Mouse (Mus musculus): ENCODE results near the gene Rsph14.

Gene Rsph14

GRCm38 (mm10) chr10:75058761-75059395, 26.5 kb upstream of the Rsph14 start:
- ChIA-PET CTCF (interaction anchor here (0.6 to 6.6 kb wide), 20 partner anchors 11 to 1377 kb away, joined by 3 to 68 read pairs (median 4); partner anchors contain the start of gene Rab36 (in 1 of the 4)), POLR2A (interaction anchor here (0.6 to 2.7 kb wide), 17 partner anchors 9 to 1836 kb away, joined by 3 to 14 read pairs (median 4); partner anchors contain the start of gene Rsph14 (in 1 of the 4))

GRCm38 (mm10) chr10:75058336-75058735, 25.9 kb upstream of the Rsph14 start:
- ChIA-PET CTCF (interaction anchor here (0.6 to 6.6 kb wide), 8 partner anchors 57 to 793 kb away, joined by 3 to 68 read pairs (median 16); no protein-coding TSS in a partner anchor), POLR2A (interaction anchor here (0.6 to 2.7 kb wide), 8 partner anchors 12 to 874 kb away, joined by 3 to 14 read pairs (median 4); partner anchors contain the start of gene Chchd10 (in 1 of the 4))

- ChIA-PET CTCF (interaction anchor here in 3 of 4 experiments (1.0 to 6.6 kb wide), 3 partner anchors 95 kb away, joined by 3 to 68 read pairs (median 58); no protein-coding TSS in a partner anchor), POLR2A (interaction anchor here in 2 of 4 experiments (0.8 to 1.4 kb wide), 4 partner anchors 58 to 593 kb away, joined by 3 to 4 read pairs (median 3); no protein-coding TSS in a partner anchor)
Measured at GRCm38 (mm10) chr10:75056255-75056654, 23.9 kb upstream of the Rsph14 start.

GRCm38 (mm10) chr10:75055672-75056071, 23.3 kb upstream of the Rsph14 start:
- ChIA-PET POLR2A (interaction anchor here in 2 of 4 experiments (0.9 to 1.4 kb wide), 3 partner anchors 93 to 593 kb away, joined by 3 to 4 read pairs (median 3); no protein-coding TSS in a partner anchor), CTCF (interaction anchor here in 3 of 4 experiments (1.0 to 6.6 kb wide), 3 partner anchors 95 to 96 kb away, joined by 3 to 68 read pairs (median 58); no protein-coding TSS in a partner anchor)

- ChIA-PET POLR2A (interaction anchor here in 1 of 4 experiments (0.7 kb wide), 1 partner anchor 21 kb away, joined by 3 read pairs; no protein-coding TSS in a partner anchor), CTCF (no interaction called here)
Measured at GRCm38 (mm10) chr10:75054125-75054524, 21.7 kb upstream of the Rsph14 start.

- CTCF ChIA-PET, result no interaction called here
- POLR2A ChIA-PET, result interaction anchor here in 1 of 4 experiments (0.7 kb wide), 1 partner anchor 20 kb away, joined by 3 read pairs; no protein-coding TSS in a partner anchor
Measured at GRCm38 (mm10) chr10:75053655-75054054, 21.3 kb upstream of the Rsph14 start.

- ChIA-PET CTCF (interaction anchor here in 2 of 4 experiments (0.9 kb wide), 2 partner anchors 98 to 99 kb away, joined by 3 to 4 read pairs; no protein-coding TSS in a partner anchor), POLR2A (no interaction called here)
Measured at GRCm38 (mm10) chr10:75052902-75053301, 20.5 kb upstream of the Rsph14 start.

GRCm38 (mm10) chr10:75051364-75052074, 19.1 kb upstream of the Rsph14 start:
- ChIA-PET POLR2A (interaction anchor here in 1 of 4 experiments (1.2 kb wide), 1 partner anchor 80 kb away, joined by 3 read pairs; no protein-coding TSS in a partner anchor), CTCF (interaction anchor here in 2 of 4 experiments (1.2 to 1.5 kb wide), 2 partner anchors 100 kb away, joined by 3 to 6 read pairs; no protein-coding TSS in a partner anchor)

GRCm38 (mm10) chr10:75048711-75049110, 16.3 kb upstream of the Rsph14 start:
- POLR2A ChIA-PET, result interaction anchor here in 1 of 4 experiments (1.9 kb wide), 1 partner anchor 11 kb away, joined by 9 read pairs; the partner anchor contains the start of gene Bcr
- CTCF ChIA-PET, result interaction anchor here in 1 of 4 experiments (0.6 kb wide), 1 partner anchor 40 kb away, joined by 3 read pairs; no protein-coding TSS in a partner anchor

GRCm38 (mm10) chr10:75045831-75046230, 13.4 kb upstream of the Rsph14 start:
- ChIA-PET POLR2A (interaction anchor here in 1 of 4 experiments (1.2 kb wide), 1 partner anchor 13 kb away, joined by 9 read pairs; no protein-coding TSS in a partner anchor), CTCF (interaction anchor here in 2 of 4 experiments (1.0 to 2.8 kb wide), 2 partner anchors 12 to 106 kb away, joined by 3 to 13 read pairs; no protein-coding TSS in a partner anchor)

- ChIA-PET CTCF (interaction anchor here in 2 of 4 experiments (1.0 to 2.8 kb wide), 2 partner anchors 107 kb away, joined by 3 to 13 read pairs; no protein-coding TSS in a partner anchor), POLR2A (no interaction called here)
Measured at GRCm38 (mm10) chr10:75044459-75044858, 12.1 kb upstream of the Rsph14 start.

- POLR2A ChIA-PET, result interaction anchor here in 1 of 4 experiments (1.1 kb wide), 1 partner anchor 19 kb away, joined by 3 read pairs; the partner anchor contains the start of gene Bcr
- CTCF ChIA-PET, result interaction anchor here in 2 of 4 experiments (1.1 to 1.6 kb wide), 2 partner anchors 109 to 110 kb away, joined by 4 to 6 read pairs; no protein-coding TSS in a partner anchor
Measured at GRCm38 (mm10) chr10:75042060-75042459, 9.7 kb upstream of the Rsph14 start.

- CTCF ChIA-PET, result interaction anchor here in 3 of 4 experiments (0.9 to 1.1 kb wide), 4 partner anchors 22 to 114 kb away, joined by 3 to 8 read pairs (median 6); no protein-coding TSS in a partner anchor
- POLR2A ChIA-PET, result interaction anchor here in 3 of 4 experiments (0.6 to 1.2 kb wide), 7 partner anchors 14 to 163 kb away, joined by 3 to 4 read pairs (median 3); partner anchors contain the start of genes Bcr (in 1 of the 3) and Gnaz (in 1 of the 3)
Measured at GRCm38 (mm10) chr10:75036883-75037379, 4.5 kb upstream of the Rsph14 start, which contains the start of gene Rab36. Gene Rab36 (plus strand): TSS chr10:75037058.

- ChIA-PET CTCF (interaction anchor here in 1 of 4 experiments (0.5 to 0.7 kb wide), 3 partner anchors 12 to 115 kb away, joined by 3 read pairs; no protein-coding TSS in a partner anchor), POLR2A (interaction anchor here in 1 of 4 experiments (0.5 to 0.7 kb wide), 2 partner anchors 11 to 122 kb away, joined by 3 to 4 read pairs; no protein-coding TSS in a partner anchor)
Measured at GRCm38 (mm10) chr10:75031345-75032114, 856 bp downstream of the Rsph14 start.

GRCm38 (mm10) chr10:75030234-75030633, 2.2 kb downstream of the Rsph14 start:
- CTCF ChIA-PET, result no interaction called here
- POLR2A ChIA-PET, result no interaction called here

- ChIA-PET POLR2A (no interaction called here), CTCF (no interaction called here)
Measured at GRCm38 (mm10) chr10:75029677-75030076, 2.7 kb downstream of the Rsph14 start.

GRCm38 (mm10) chr10:75028743-75029142, 3.6 kb downstream of the Rsph14 start:
- POLR2A ChIA-PET, result no interaction called here
- CTCF ChIA-PET, result no interaction called here

Data from embryonic stem cell, embryonic (primary cell).